Mouse (Mus musculus) skeletal muscle tissue, adult 2 months (tissue): ENCODE measurements around the gene Frmd4a.

Experiments used
- DNase-seq: peaks from one replicate; pipeline ENCODE4 v3.0.0-alpha.2; 2012; ENCODE audit warnings: low read depth, low spot score

The Frmd4a gene

DNA sequence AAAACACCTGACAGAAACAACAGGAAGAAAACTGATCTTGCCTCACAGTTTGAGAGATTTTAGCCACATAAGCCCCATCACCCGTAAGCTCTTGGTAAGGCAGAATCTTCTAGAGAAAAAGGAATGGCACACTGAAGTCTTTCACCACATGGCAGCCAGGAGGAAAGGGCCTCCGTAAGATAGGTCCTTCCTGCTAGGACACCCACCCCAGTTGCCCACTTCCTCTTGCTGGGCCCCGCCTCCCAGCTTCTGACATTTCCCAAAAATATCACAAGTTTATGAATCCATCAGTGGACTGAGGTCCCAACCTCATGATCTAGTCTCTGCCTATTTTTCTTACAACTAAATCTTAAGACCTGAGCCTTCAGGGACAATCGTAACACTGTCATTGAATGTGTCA is 373.6 kb downstream of the Frmd4a start:
- no peak for DNase-seq

- peak; percentile 8 for DNase-seq
Observed at GRCm38 (mm10) chr2:4391678-4392085, 374.2 kb downstream of the Frmd4a start.

DNA sequence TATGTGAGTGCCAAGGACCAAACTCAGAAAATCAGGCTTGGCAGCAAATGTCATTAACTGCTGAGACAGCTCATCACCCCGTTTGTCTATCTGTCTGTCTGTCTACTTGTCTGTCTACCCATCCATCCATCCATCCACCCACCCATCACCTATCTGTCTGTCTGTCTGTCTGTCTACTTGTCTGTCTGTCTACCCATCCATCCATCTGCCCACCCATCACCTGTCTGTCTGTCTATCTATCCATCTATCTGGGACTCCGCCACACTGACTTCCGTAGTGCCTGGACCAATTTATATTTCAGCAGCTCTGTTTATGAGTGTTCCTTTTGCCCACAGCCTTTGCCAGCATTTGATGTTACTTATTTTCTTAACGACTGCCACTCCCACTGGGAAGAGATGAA is 375.5 kb downstream of the Frmd4a start:
- DNase-seq, result no peak

GRCm38 (mm10) chr2:4394641-4395040 is 377.1 kb downstream of the Frmd4a start:
- no peak for DNase-seq

DNA sequence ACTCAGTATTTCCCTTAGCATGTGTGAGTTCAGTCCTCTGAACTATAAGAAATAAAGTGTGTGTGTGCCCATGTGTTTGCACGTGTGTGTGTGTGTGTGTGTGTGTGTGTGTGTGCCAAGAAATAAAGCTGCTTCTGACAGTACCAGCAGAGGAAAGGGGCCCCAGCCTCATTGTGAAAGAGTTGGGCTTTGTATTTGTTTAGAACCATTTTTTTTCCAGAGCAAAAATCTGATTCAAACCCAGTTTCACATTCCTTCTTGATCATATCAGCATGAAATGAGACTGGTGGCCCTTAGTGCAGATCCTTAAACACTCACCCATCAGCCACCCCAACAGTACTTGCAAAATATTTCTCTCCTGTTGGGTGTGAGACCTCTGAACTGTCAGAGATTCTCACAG is 382.2 kb downstream of the Frmd4a start:
- no peak for DNase-seq

- peak; percentile 25 for DNase-seq
Observed at GRCm38 (mm10) chr2:4400771-4401596, 383.5 kb downstream of the Frmd4a start.

DNA sequence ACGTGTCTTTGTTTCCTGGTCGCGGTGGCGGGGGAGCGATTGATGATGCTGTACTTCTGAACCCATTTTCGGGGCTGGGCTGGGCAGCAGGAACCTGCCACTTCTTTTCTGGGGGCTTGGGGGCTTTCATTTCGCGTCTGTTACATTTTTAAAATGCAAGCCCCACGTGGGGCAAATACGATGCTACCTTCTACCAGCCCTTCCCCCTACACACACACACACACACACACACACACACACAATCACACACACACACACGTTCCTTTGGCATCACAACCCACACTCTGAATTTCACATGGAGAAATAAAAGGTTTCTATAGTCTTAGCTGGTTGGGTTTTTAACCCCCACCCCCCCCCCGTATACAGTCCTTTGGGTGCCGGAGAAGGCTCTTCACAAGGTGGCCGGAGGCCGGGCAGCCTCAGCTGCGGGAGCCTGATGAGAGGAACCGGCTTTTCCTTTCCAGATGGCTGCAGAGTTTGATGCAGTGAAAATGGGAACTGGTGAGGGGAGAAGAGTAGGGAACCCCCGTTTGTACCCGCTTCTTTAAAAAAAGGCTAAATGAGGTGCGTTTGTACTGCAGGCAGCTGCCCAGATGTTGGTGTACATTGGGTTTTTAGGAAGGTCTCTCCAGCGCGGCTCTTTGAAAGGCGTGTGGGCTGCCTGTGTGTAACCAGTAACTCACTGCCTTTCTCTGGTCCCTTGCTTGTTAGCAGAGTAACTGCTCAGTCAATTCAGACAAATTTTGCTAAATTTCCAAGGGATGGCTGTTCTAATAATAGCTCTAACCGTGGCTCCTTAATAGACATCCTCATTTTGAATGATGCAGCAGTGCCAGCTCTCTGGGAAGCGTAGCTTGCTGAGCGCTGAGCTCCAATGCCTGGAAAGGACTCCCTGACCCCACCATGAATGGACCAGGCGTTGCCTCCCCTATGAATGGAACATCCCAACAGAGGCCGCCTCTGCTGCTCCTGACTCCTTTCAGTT is 384.4 kb downstream of the Frmd4a start:
- peak; percentile 11 for DNase-seq

DNA sequence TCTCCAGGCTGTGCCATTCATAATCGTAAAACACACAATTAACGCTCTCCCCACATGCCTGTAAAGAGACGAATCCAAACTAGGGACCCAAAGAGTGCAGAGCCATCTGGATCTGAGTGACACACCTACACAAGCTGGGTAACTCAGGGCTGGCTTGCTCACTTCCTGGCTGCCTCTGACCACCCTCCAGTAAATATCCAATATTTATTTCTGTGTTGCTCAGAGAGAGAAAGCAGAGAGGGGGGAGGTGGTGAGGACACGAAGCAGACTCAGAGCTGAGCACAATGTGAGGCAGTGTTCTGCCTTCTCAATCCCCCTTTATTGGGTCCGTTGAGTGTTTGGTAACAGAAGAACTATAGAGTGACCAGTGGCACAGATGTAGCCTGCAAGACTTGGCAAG is 389.5 kb downstream of the Frmd4a start:
- DNase-seq, result no peak

DNA sequence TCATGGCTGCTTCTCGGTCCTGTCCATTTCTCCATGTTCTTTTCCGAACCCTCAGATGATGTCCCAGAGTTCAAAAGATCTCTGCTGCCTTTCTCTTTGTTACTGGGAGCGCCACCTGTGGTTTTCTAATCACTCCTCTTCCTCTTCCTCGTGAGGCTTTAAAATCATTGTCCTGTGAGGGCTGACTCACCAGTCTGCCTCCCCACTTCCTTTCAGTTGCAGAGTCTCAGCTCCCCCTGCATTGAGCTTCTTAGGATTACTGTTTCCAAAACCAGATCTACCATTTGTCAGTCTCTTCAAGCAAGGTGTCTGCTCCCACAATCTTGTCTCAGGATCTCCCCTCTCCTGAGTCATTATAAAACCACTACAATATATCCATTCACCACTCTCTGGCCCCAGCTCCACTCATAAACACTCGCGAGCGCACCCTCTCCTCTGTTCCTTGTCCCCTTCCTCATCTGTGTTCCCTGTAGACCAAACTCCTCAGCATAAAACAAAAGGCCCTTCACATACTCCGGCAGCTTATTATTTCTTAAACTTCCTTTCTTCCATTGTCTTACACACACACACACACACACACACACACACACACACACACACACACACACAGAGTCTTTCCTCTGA is 392.4 kb downstream of the Frmd4a start:
- no peak for DNase-seq

DNA sequence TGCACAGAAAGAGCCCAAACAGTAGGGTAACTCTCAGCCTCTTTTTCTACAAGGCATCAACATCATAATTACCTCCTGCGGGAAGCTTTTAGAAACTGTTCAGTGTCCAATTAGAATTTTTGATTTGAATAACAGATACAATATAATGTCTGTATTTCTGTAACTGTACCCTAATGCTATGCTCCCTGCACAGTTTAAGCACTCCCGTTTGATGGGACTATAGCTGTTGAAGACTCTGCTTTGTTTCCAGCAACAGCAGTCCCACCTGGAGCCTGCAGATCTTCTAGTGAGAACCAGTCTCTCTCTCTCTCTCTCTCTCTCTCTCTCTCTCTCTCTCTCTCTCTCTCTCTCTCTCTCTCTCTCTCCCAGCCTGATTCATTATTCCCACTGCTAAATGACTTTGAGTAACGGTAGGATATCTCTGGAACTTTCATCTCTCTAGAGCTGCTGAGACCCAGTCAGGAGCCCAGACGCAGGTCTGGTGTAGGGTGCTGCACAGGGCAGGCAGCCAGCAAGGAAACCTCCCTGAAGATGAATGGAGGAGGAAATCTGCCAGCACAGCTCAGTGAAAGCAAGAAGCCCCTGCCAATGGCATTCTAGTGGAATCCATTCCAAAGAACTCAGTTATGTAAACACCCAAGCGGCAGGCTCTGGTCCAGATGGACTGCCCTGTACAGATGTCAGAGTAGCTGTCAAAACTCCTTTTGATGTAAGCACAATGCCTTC is 395.5 kb downstream of the Frmd4a start:
- peak; percentile 12 for DNase-seq

- DNase-seq, result no peak
Observed at GRCm38 (mm10) chr2:4413596-4414335, 396.2 kb downstream of the Frmd4a start.

DNA sequence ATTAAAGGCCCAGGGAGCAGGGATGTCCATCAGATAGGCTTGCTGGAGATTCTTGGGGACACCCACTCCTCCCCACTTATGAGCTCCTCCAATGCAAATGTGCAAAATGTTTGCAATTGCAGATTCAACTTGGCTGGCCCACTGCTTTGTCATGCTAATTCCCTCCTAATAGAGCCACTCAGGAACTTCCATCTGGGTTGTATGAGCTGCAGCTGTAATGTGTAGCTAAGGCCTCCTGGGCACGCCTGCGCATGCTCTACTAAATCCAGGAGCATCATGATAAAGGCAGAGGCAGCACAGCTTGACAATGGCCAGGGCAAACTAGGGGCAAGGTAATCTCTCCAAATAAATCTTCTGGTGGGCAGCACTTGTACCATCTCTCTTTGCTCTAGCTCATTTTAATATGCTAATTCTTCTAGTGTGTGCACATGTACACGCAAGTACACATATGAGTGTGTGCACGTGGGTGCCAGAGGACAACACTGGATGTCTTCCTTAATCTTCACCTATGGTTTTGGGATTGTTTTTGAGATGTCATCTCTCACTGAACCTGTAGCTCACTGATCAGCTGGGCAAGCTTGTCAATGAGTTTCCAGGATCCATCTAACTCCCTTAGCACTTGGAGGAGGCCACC is 403.3 kb downstream of the Frmd4a start:
- DNase-seq, result no peak

GRCm38 (mm10) chr2:4421757-4422156 is 404.2 kb downstream of the Frmd4a start:
- DNase-seq, result no peak

GRCm38 (mm10) chr2:4423896-4424295 is 406.4 kb downstream of the Frmd4a start:
- peak; percentile 48 for DNase-seq

DNA sequence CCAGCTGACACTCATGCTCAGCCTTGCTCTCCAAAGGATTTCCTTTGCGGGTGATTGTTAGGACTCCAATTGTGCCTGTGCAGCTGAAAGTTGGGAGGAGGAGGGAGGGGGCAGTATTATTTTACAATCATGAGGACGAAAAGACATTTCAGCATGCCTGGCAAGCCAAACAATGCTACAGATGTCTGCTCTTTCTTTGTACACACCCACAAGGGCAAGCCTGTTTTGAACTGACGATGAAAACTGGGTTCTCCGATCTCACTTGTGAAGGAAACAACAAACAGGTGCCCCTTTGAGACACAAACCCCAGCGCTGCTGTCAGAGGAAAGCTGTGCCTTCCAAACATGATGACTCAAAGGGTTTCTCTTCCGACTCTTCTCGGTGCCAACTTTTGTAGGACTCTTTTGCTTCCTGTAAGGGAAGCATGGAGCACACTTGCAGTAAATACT is 410.9 kb downstream of the Frmd4a start:
- DNase-seq, result peak; percentile 23

- DNase-seq, result no peak
Observed at GRCm38 (mm10) chr2:4433119-4433518, 415.6 kb downstream of the Frmd4a start.

DNA sequence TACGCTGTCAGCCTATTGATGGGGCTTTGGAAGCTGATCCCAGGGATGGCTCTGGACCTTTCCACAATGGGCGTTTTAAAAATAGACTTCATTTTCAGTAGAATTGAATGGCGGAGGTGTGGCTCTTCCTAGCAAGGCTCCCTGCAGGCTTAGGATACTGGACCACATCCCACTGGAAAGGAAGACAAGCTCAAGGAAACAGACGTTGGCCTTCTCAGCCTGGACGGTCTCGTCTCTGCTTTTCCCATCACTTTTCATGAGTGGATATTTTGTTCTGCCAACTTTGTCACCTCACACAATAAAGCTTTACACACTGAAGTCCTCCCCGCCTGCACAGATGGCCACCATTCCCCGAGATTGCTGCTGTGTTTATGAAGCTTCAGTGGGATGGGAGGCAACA is 417.5 kb downstream of the Frmd4a start:
- peak; percentile 18 for DNase-seq

GRCm38 (mm10) chr2:4436361-4437231 is 419.1 kb downstream of the Frmd4a start:
- DNase-seq, result no peak

- no peak for DNase-seq
Observed at GRCm38 (mm10) chr2:4438739-4439138, 421.2 kb downstream of the Frmd4a start.
